Mouse (Mus musculus): ENCODE results near the gene 6430531B16Rik.

GRCm38 (mm10) chr7:139930732-139931131 lies 47.8 kb downstream of the 6430531B16Rik start:
- TF ChIP-seq CTCF (IDR thresholded peaks at IDR 0.05; ENCODE audit: control insufficient read depth, insufficient read depth, low read length) (peak; percentile 65), POLR2A (IDR thresholded peaks at IDR 0.05; ENCODE audit: borderline replicate concordance, control insufficient read depth, low read depth, low read length) (no peak)
